Mouse (Mus musculus) forebrain, embryonic 11.5 days (tissue): ENCODE results near the gene Unc119. TPM values are rescaled to one million over a fixed set of nuclear protein-coding genes. Genes with fewer than 3 reads are reported as not detected.

ENCODE experiments used
- ATAC-seq: fragments of 200-750 bp; cut with Nextera tagmentation; replicated peaks from 2 replicates; pipeline ENCODE4 v1.8.0; 2017; ENCODE audit warnings: moderate TSS enrichment; ENCODE audit not compliant: low FRiP score
- DNase-seq: peaks from one replicate; pipeline ENCODE4 v3.0.0-alpha.2; 2017; ENCODE audit warnings: low spot score
- H3K27ac ChIP-seq: fragments of 300-500 bp; sonication (generic); 2 replicates; pipeline ENCODE4 v1.5.1; 2014; ENCODE audit warnings: low read depth, low read length
- H3K27me3 ChIP-seq: fragments of 300-500 bp; sonication (generic); 2 replicates; pipeline ENCODE4 v1.6.1; 2014; ENCODE audit warnings: mild to moderate bottlenecking, low read length, mixed read lengths; ENCODE audit not compliant: control insufficient read depth, insufficient read depth
- H3K36me3 ChIP-seq: fragments of 300-500 bp; sonication (generic); 2 replicates; pipeline ENCODE4 v1.6.1; 2014; ENCODE audit warnings: mild to moderate bottlenecking, low read length, moderate library complexity, mixed read lengths; ENCODE audit not compliant: control insufficient read depth, insufficient read depth
- H3K4me1 ChIP-seq: fragments of 300-500 bp; sonication (generic); replicated peaks from 2 replicates; pipeline ENCODE4 v1.6.1; 2014; ENCODE audit warnings: low read length, mixed read lengths; ENCODE audit not compliant: control insufficient read depth, insufficient read depth
- H3K4me2 ChIP-seq: fragments of 300-500 bp; sonication (generic); 2 replicates; pipeline ENCODE4 v1.6.1; 2014; ENCODE audit warnings: low read depth, mild to moderate bottlenecking, low read length, moderate library complexity, mixed read lengths; ENCODE audit not compliant: severe bottlenecking
- H3K4me3 ChIP-seq: fragments of 300-500 bp; sonication (generic); 2 replicates; pipeline ENCODE4 v1.5.1; 2014; ENCODE audit warnings: low read depth, low read length
- H3K9ac ChIP-seq: fragments of 300-500 bp; sonication (generic); 2 replicates; pipeline ENCODE4 v1.6.1; 2014; ENCODE audit warnings: low read length
- H3K9me3 ChIP-seq: fragments of 300-500 bp; sonication (generic); 2 replicates; pipeline ENCODE4 v1.6.1; 2016; ENCODE audit warnings: low read length, mixed read lengths; ENCODE audit not compliant: control insufficient read depth
- WGBS: fragments of 180-500 bp; shearing (Covaris S2); extraction: QIAGEN DNeasy Blood & Tissue Kit; methylation state at CpG from one replicate; pipeline ENCODE4 v1.1.7; 2014; 5-methylcytosine and 5-hydroxymethylcytosine counted together
- polyA plus RNA-seq: library from polyadenylated mRNA; unstranded; fragments of >200 nt; fragmentation: Nextera tagmentation; extraction: Ambion mirVana; gene quantifications from 2 replicates; pipeline ENCODE4 v1.2.1, GENCODE M21; 2014

Gene Unc119
- polyA plus RNA-seq, 1 experiment from 2014 or later: 77.4 TPM

GRCm38 (mm10) chr11:78372610-78373009 is 29.3 kb downstream of the Unc119 start:
- no peaks in the 10 kb centered on the region for H3K36me3 ChIP-seq

GRCm38 (mm10) chr11:78374147-78374546 is 30.9 kb downstream of the Unc119 start:
- H3K4me1 ChIP-seq: no peaks in the 10 kb centered on the region
- H3K4me3 ChIP-seq: no peak overlapping the region

More at GRCm38 (mm10) chr11:78372610-78373009, 29.3 kb downstream of the Unc119 start:
- no peaks in the 10 kb centered on the region for H3K27me3 ChIP-seq
- H3K9ac ChIP-seq: no peak overlapping the region
- 67% methylated on average over 7 of the region's 7 CpGs for WGBS
- H3K27ac ChIP-seq: no peak overlapping the region
- no peaks in the 10 kb centered on the region for H3K4me1 ChIP-seq
- H3K9me3 ChIP-seq: no peaks in the 10 kb centered on the region
- DNase-seq (peak; percentile 41), ATAC-seq (no peak)
- no peak overlapping the region for H3K4me2 ChIP-seq
- no peak overlapping the region for H3K4me3 ChIP-seq

DNA sequence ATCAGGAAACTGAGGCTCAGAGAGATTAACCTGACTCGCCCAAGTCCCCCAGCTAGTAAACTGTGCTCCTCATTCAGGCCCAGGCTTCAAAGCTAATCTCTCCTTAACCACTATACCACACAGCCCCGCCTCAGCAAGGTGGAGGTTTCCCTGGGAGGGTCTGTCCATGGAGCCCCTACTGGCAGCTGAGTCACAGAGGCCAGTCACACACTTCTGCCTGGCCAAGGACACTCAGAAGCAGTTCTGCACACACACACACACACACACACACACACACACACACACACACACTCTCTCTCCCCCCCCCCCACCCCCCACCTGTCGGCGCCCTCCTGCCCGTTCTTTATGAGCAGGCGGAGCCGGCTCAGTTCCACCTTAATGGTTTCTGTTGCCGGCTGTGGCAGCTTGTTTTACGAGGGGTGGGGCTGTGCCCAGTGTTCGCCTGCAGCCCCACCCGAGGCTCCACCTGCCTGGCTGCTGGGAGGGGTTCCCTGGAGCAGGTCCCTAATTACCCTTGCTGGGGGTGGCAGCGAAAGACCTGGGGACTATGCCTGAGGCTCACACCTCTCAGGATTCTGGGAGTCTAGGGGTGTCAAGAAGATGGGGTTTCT is 34.4 kb downstream of the Unc119 start:
- DNase-seq (no peak), ATAC-seq (no peak)
- H3K4me1 ChIP-seq: no peaks in the 10 kb centered on the region
- no peak overlapping the region for H3K9ac ChIP-seq
- no peaks in the 10 kb centered on the region for H3K27me3 ChIP-seq
- 60% methylated on average over 10 of the region's 12 CpGs for WGBS
- H3K36me3 ChIP-seq: no peaks in the 10 kb centered on the region
- H3K4me3 ChIP-seq: no peak overlapping the region
- H3K27ac ChIP-seq: no peak overlapping the region
- no peak overlapping the region for H3K4me2 ChIP-seq
- H3K9me3 ChIP-seq: no peaks in the 10 kb centered on the region

More at GRCm38 (mm10) chr11:78374147-78374546, 30.9 kb downstream of the Unc119 start:
- Histone ChIP-seq H3K9ac (no peak overlapping the region), H3K27ac (no peak overlapping the region), H3K27me3 (no peaks in the 10 kb centered on the region), H3K4me2 (no peak overlapping the region), H3K9me3 (no peaks in the 10 kb centered on the region), H3K36me3 (no peaks in the 10 kb centered on the region)
- ATAC-seq (no peak), DNase-seq (no peak)
- 91% methylated on average over 8 of the region's 8 CpGs for WGBS

DNA sequence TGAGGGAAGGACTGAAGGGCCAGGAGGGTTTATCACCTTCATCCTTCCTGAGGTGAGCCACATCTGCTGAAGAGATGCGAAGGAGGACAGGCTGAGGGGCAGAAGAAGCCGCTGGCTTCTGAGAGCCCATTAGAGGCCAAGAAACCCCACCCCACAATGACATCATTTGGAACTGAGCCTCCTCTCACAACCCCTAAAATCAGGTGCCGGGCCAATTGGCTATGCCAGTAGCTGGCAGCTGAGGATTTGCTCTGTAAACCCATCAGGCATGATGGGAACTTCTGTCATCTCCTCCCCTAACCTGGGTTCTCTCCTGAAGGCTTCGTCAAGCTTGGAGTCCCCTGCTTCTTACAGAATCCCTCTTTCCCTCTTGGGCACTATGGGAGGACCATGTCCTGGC is 37.1 kb downstream of the Unc119 start:
- H3K9me3 ChIP-seq: no peaks in the 10 kb centered on the region
- no peak overlapping the region for H3K4me3 ChIP-seq
- DNase-seq (no peak), ATAC-seq (no peak)
- no peak overlapping the region for H3K27ac ChIP-seq
- WGBS: 80% methylated on average over 4 of the region's 4 CpGs
- no peak overlapping the region for H3K4me2 ChIP-seq
- no peaks in the 10 kb centered on the region for H3K4me1 ChIP-seq
- H3K36me3 ChIP-seq: no peaks in the 10 kb centered on the region
- no peak overlapping the region for H3K9ac ChIP-seq
- H3K27me3 ChIP-seq: no peaks in the 10 kb centered on the region

- H3K4me2 ChIP-seq: no peak overlapping the region
- no peaks in the 10 kb centered on the region for H3K9me3 ChIP-seq
- DNase-seq: no peak
- H3K36me3 ChIP-seq: no peaks in the 10 kb centered on the region
- no peak for ATAC-seq
- no peaks in the 10 kb centered on the region for H3K4me1 ChIP-seq
- H3K27ac ChIP-seq: no peak overlapping the region
- H3K9ac ChIP-seq: no peak overlapping the region
- H3K27me3 ChIP-seq: no peaks in the 10 kb centered on the region
- H3K4me3 ChIP-seq: no peak overlapping the region
- WGBS: 85% methylated on average over 3 of the region's 3 CpGs
Measured at GRCm38 (mm10) chr11:78380996-78381395, 37.7 kb downstream of the Unc119 start.

GRCm38 (mm10) chr11:78382286-78382685 is 39.0 kb downstream of the Unc119 start:
- Histone ChIP-seq H3K9ac (no peak overlapping the region), H3K36me3 (no peaks in the 10 kb centered on the region), H3K4me1 (no peaks in the 10 kb centered on the region), H3K4me3 (no peak overlapping the region), H3K27me3 (no peaks in the 10 kb centered on the region), H3K27ac (no peak overlapping the region), H3K4me2 (no peak overlapping the region), H3K9me3 (no peaks in the 10 kb centered on the region)
- WGBS: 86% methylated on average over 7 of the region's 7 CpGs
- no peak for ATAC-seq
- peak; percentile 46 for DNase-seq

GRCm38 (mm10) chr11:78382701-78383100 is 39.4 kb downstream of the Unc119 start:
- Histone ChIP-seq H3K4me2 (no peak overlapping the region), H3K9ac (no peak overlapping the region), H3K4me3 (no peak overlapping the region), H3K9me3 (no peaks in the 10 kb centered on the region), H3K36me3 (no peaks in the 10 kb centered on the region), H3K27me3 (no peaks in the 10 kb centered on the region), H3K27ac (no peak overlapping the region), H3K4me1 (no peaks in the 10 kb centered on the region)
- peak; percentile 38 for DNase-seq
- 25% methylated on average over 5 of the region's 5 CpGs for WGBS
- ATAC-seq: no peak

DNA sequence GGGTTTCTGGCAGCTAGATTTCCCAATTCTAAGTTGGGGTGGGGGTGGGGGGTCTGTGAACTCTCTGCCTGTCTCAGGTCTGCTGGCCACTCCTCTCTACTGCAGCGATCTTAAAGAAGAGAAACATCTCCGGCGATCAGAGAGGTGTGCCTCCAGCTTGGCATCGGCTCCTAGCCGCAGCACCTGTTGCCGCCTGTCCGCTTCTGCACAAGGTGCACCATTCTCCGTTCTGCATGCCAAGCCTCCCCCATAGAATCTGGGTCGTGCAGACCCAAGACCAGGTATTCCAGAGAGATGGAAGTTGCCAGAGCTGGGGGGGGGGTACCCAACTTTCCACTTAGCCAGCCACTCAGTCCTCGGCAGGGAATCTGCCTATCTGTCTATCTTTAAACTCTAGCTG is 42.5 kb downstream of the Unc119 start:
- no peaks in the 10 kb centered on the region for H3K36me3 ChIP-seq
- no peak overlapping the region for H3K4me3 ChIP-seq
- no peaks in the 10 kb centered on the region for H3K9me3 ChIP-seq
- H3K4me1 ChIP-seq: no peaks in the 10 kb centered on the region
- H3K27ac ChIP-seq: no peak overlapping the region
- 87% methylated on average over 10 of the region's 10 CpGs for WGBS
- no peak overlapping the region for H3K4me2 ChIP-seq
- no peak overlapping the region for H3K9ac ChIP-seq
- no peaks in the 10 kb centered on the region for H3K27me3 ChIP-seq
- no peak for DNase-seq
- no peak for ATAC-seq

- H3K36me3 ChIP-seq: no peaks in the 10 kb centered on the region
- 81% methylated on average over 14 of the region's 14 CpGs for WGBS
- DNase-seq: peak; percentile 42
- H3K4me2 ChIP-seq: no peak within 1 kb of the TSS
- H3K4me3 ChIP-seq: no peak within 1 kb of the TSS
- no peaks in the 10 kb centered on the region for H3K4me1 ChIP-seq
- H3K27me3 ChIP-seq: no peaks in the 10 kb centered on the region
- H3K9me3 ChIP-seq: no peaks in the 10 kb centered on the region
- ATAC-seq: no peak
- H3K27ac ChIP-seq: no peak within 1 kb of the TSS
- H3K9ac ChIP-seq: no peak within 1 kb of the TSS
Measured at GRCm38 (mm10) chr11:78386508-78387043, 43.3 kb downstream of the Unc119 start, which contains the start of gene Foxn1. TSS of gene Foxn1 (minus strand) at chr11:78386558.
